Mouse (Mus musculus) neural tube, embryonic 12.5 days (tissue): Measurements from ENCODE around the gene Zbtb40. TPM values are rescaled to one million over a fixed set of nuclear protein-coding genes. Genes with fewer than 3 reads are reported as not detected.
A peak's percentile ranks its signal among the peaks of the same experiment; 100 is the strongest.

Source experiments
- ATAC-seq: fragments of 200-750 bp; cut with Nextera tagmentation; 2 replicates; pipeline ENCODE4 v1.8.0; 2017; ENCODE audit warnings: low read depth, mild to moderate bottlenecking, moderate TSS enrichment, moderate library complexity; ENCODE audit not compliant: low FRiP score
- H3K27ac ChIP-seq: fragments of 300-500 bp; sonication (generic); 2 replicates; pipeline ENCODE4 v1.5.1; 2016
- H3K27me3 ChIP-seq: fragments of 300-500 bp; sonication (generic); replicated peaks from 2 replicates; pipeline ENCODE4 v1.6.1; 2016; ENCODE audit warnings: mild to moderate bottlenecking
- H3K36me3 ChIP-seq: fragments of 300-500 bp; sonication (generic); 2 replicates; pipeline ENCODE4 v1.6.1; 2016; ENCODE audit warnings: mild to moderate bottlenecking
- H3K4me1 ChIP-seq: fragments of 300-500 bp; sonication (generic); 2 replicates; pipeline ENCODE4 v1.6.1; 2016
- H3K4me2 ChIP-seq: fragments of 300-500 bp; sonication (generic); replicated peaks from 2 replicates; pipeline ENCODE4 v1.6.1; 2016; ENCODE audit warnings: mild to moderate bottlenecking
- H3K4me3 ChIP-seq: fragments of 300-500 bp; sonication (generic); 2 replicates; pipeline ENCODE4 v1.5.1; 2016
- H3K9ac ChIP-seq: fragments of 300-500 bp; sonication (generic); 2 replicates; pipeline ENCODE4 v1.6.1; 2016; ENCODE audit warnings: mild to moderate bottlenecking
- H3K9me3 ChIP-seq: fragments of 300-500 bp; sonication (generic); 2 replicates; pipeline ENCODE4 v1.6.1; 2016; ENCODE audit warnings: mild to moderate bottlenecking
- WGBS: fragments of 180-500 bp; shearing (Covaris S2); methylation state at CpG from one replicate; pipeline ENCODE4 v1.1.7; 2016; 5-methylcytosine and 5-hydroxymethylcytosine counted together
- polyA plus RNA-seq: library from polyadenylated mRNA; unstranded; fragments of >200 nt; fragmentation: Nextera tagmentation; extraction: Ambion mirVana; gene quantifications from 2 replicates; pipeline ENCODE4 v1.2.1, GENCODE M21; 2016

Zbtb40 gene
- 5.5 and 6.3 TPM in 2 replicates for polyA plus RNA-seq

GRCm38 (mm10) chr4:137048550-137049032 lies at the start of gene Zbtb40:
TSS of gene Zbtb40 (minus strand) at chr4:137048801.
- 1% methylated on average over 32 of the region's 32 CpGs for WGBS
- Histone ChIP-seq H3K27me3 (peaks cover 21% of the 10 kb centered on the region), H3K9me3 (0 out of 2 replicates have a peak, but pooled peaks cover 6% of the 10 kb centered on the region), H3K9ac (peak within 1 kb of the TSS; percentile 76), H3K36me3 (no peaks in the 10 kb centered on the region), H3K27ac (peak within 1 kb of the TSS; percentile 38; the same call in 1 of the 2 replicates), H3K4me2 (peak within 1 kb of the TSS; percentile 79), H3K4me1 (peaks cover 11% of the 10 kb centered on the region), H3K4me3 (peak within 1 kb of the TSS; percentile 64)
- peak; percentile 97 for ATAC-seq

GRCm38 (mm10) chr4:137097984-137098327 lies 49.4 kb upstream of the Zbtb40 start:
- Histone ChIP-seq H3K9ac (no peak overlapping the region), H3K36me3 (no peaks in the 10 kb centered on the region), H3K4me1 (no peaks in the 10 kb centered on the region), H3K4me3 (no peak overlapping the region), H3K27me3 (no peaks in the 10 kb centered on the region; the same call in 1 of the 2 replicates), H3K27ac (no peak overlapping the region), H3K9me3 (no peaks in the 10 kb centered on the region), H3K4me2 (no peak overlapping the region)
- 85% methylated on average over 4 of the region's 4 CpGs for WGBS
- no peak for ATAC-seq

GRCm38 (mm10) chr4:137097246-137097983 lies 48.8 kb upstream of the Zbtb40 start:
- no peak for ATAC-seq
- H3K27ac ChIP-seq = no peak overlapping the region
- no peak overlapping the region for H3K4me3 ChIP-seq
- H3K9ac ChIP-seq = no peak overlapping the region
- no peaks in the 10 kb centered on the region for H3K9me3 ChIP-seq
- 87% methylated on average over 17 of the region's 17 CpGs for WGBS
- H3K4me1 ChIP-seq = no peaks in the 10 kb centered on the region
- no peak overlapping the region for H3K4me2 ChIP-seq
- H3K36me3 ChIP-seq = no peaks in the 10 kb centered on the region
- no peaks in the 10 kb centered on the region; the same call in 1 of the 2 replicates for H3K27me3 ChIP-seq

- no peaks in the 10 kb centered on the region for H3K4me1 ChIP-seq
- no peak for ATAC-seq
- no peak overlapping the region for H3K4me2 ChIP-seq
- no peaks in the 10 kb centered on the region for H3K9me3 ChIP-seq
- 76% methylated on average over 10 of the region's 10 CpGs for WGBS
- H3K9ac ChIP-seq = no peak overlapping the region
- H3K27me3 ChIP-seq = no peaks in the 10 kb centered on the region; the same call in 1 of the 2 replicates
- no peaks in the 10 kb centered on the region for H3K36me3 ChIP-seq
- H3K27ac ChIP-seq = no peak overlapping the region
- H3K4me3 ChIP-seq = no peak overlapping the region
Observed at GRCm38 (mm10) chr4:137096353-137096752, 47.8 kb upstream of the Zbtb40 start.

- no peaks in the 10 kb centered on the region for H3K9me3 ChIP-seq
- H3K27ac ChIP-seq = no peak overlapping the region
- H3K4me2 ChIP-seq = no peak overlapping the region
- H3K9ac ChIP-seq = no peak overlapping the region
- H3K27me3 ChIP-seq = 0 out of 2 replicates have a peak, but pooled peaks cover 5% of the 10 kb centered on the region
- H3K4me1 ChIP-seq = no peaks in the 10 kb centered on the region; the same call in 1 of the 2 replicates
- no peak for ATAC-seq
- H3K4me3 ChIP-seq = no peak overlapping the region
- no peaks in the 10 kb centered on the region for H3K36me3 ChIP-seq
- WGBS = 53% methylated on average over 18 of the region's 18 CpGs
Observed at GRCm38 (mm10) chr4:137085083-137085810, 36.6 kb upstream of the Zbtb40 start.

GRCm38 (mm10) chr4:137082866-137083265 lies 34.3 kb upstream of the Zbtb40 start:
- 0 out of 2 replicates have a peak, but pooled peaks cover 5% of the 10 kb centered on the region for H3K27me3 ChIP-seq
- WGBS = 67% methylated on average over 2 of the region's 2 CpGs
- no peak overlapping the region for H3K4me2 ChIP-seq
- ATAC-seq = no peak
- no peak overlapping the region for H3K27ac ChIP-seq
- H3K36me3 ChIP-seq = no peaks in the 10 kb centered on the region
- H3K9me3 ChIP-seq = no peaks in the 10 kb centered on the region
- H3K4me1 ChIP-seq = no peaks in the 10 kb centered on the region; the same call in 1 of the 2 replicates
- H3K4me3 ChIP-seq = no peak overlapping the region
- H3K9ac ChIP-seq = no peak overlapping the region

GRCm38 (mm10) chr4:137081401-137081800 lies 32.8 kb upstream of the Zbtb40 start:
- no peaks in the 10 kb centered on the region; the same call in 1 of the 2 replicates for H3K4me1 ChIP-seq
- H3K27ac ChIP-seq = no peak overlapping the region
- WGBS = 95% methylated on average over 4 of the region's 4 CpGs
- H3K36me3 ChIP-seq = no peaks in the 10 kb centered on the region
- no peak overlapping the region for H3K4me3 ChIP-seq
- H3K4me2 ChIP-seq = no peak overlapping the region
- ATAC-seq = no peak
- H3K27me3 ChIP-seq = 0 out of 2 replicates have a peak, but pooled peaks cover 3% of the 10 kb centered on the region
- H3K9ac ChIP-seq = no peak overlapping the region
- no peaks in the 10 kb centered on the region for H3K9me3 ChIP-seq

GRCm38 (mm10) chr4:137077216-137077615 lies 28.6 kb upstream of the Zbtb40 start:
- Histone ChIP-seq H3K4me2 (no peak overlapping the region), H3K4me3 (no peak overlapping the region), H3K36me3 (no peaks in the 10 kb centered on the region), H3K27me3 (no peaks in the 10 kb centered on the region), H3K4me1 (no peaks in the 10 kb centered on the region), H3K9me3 (no peaks in the 10 kb centered on the region), H3K27ac (no peak overlapping the region), H3K9ac (no peak overlapping the region)
- ATAC-seq = no peak
- WGBS = 44% methylated on average over 2 of the region's 2 CpGs

- Histone ChIP-seq H3K9ac (no peak overlapping the region), H3K4me2 (no peak overlapping the region), H3K4me3 (no peak overlapping the region), H3K4me1 (peaks cover 11% of the 10 kb centered on the region), H3K27ac (no peak overlapping the region), H3K9me3 (no peaks in the 10 kb centered on the region), H3K27me3 (no peaks in the 10 kb centered on the region), H3K36me3 (no peaks in the 10 kb centered on the region)
- no peak for ATAC-seq
- 84% methylated on average over 6 of the region's 6 CpGs for WGBS
Observed at GRCm38 (mm10) chr4:137071204-137071603, 22.6 kb upstream of the Zbtb40 start.

- Histone ChIP-seq H3K27ac (no peak overlapping the region), H3K4me1 (peaks cover 11% of the 10 kb centered on the region), H3K9me3 (no peaks in the 10 kb centered on the region), H3K4me3 (no peak overlapping the region), H3K9ac (no peak overlapping the region), H3K4me2 (no peak overlapping the region), H3K27me3 (no peaks in the 10 kb centered on the region), H3K36me3 (no peaks in the 10 kb centered on the region)
- no peak for ATAC-seq
- WGBS = 47% methylated on average over 8 of the region's 8 CpGs
Observed at GRCm38 (mm10) chr4:137068491-137068890, 19.9 kb upstream of the Zbtb40 start.

GRCm38 (mm10) chr4:137065846-137066245 lies 17.2 kb upstream of the Zbtb40 start:
- no peaks in the 10 kb centered on the region for H3K27me3 ChIP-seq
- H3K36me3 ChIP-seq = no peaks in the 10 kb centered on the region
- H3K4me1 ChIP-seq = peaks cover 11% of the 10 kb centered on the region
- H3K27ac ChIP-seq = no peak overlapping the region
- 66% methylated on average over 6 of the region's 6 CpGs for WGBS
- no peak overlapping the region for H3K4me3 ChIP-seq
- no peak for ATAC-seq
- no peak overlapping the region for H3K9ac ChIP-seq
- no peaks in the 10 kb centered on the region for H3K9me3 ChIP-seq
- no peak overlapping the region for H3K4me2 ChIP-seq

- no peak for ATAC-seq
- H3K27ac ChIP-seq = no peak overlapping the region
- no peaks in the 10 kb centered on the region for H3K9me3 ChIP-seq
- no peaks in the 10 kb centered on the region for H3K4me1 ChIP-seq
- H3K36me3 ChIP-seq = no peaks in the 10 kb centered on the region
- WGBS = 68% methylated on average over 3 of the region's 3 CpGs
- H3K4me3 ChIP-seq = no peak overlapping the region
- peaks cover 29% of the 10 kb centered on the region for H3K27me3 ChIP-seq
- H3K4me2 ChIP-seq = no peak overlapping the region
- no peak overlapping the region for H3K9ac ChIP-seq
Observed at GRCm38 (mm10) chr4:137054932-137055331, 6.3 kb upstream of the Zbtb40 start.
